Mouse (Mus musculus) 416B (cell line): Measurements from ENCODE around the gene Nrcam.

ENCODE experiments used
- DNase-seq: peaks from one replicate; pipeline ENCODE4 v3.0.0; 2011; ENCODE audit warnings: low read depth

Gene Nrcam

DNA sequence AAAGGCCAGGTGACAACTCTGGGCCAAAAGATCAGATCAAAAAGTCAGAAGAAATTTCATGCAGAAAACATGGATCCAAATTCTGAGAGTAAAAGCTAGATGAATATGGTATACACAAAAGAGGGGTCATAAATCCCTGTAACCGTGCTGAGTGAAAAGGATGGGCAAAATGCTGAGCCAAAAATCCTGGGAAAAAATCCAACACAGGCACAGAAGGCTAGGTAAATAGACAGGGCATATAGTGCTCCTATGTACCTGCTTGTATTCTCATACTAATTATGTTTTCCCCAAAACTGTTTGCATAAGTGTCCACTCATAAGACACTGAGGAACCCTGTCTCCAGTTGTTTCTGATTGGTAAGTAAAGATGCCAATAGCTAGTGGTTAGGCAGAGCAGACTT is 288.8 kb downstream of the Nrcam start:
- DNase-seq = no peak

DNA sequence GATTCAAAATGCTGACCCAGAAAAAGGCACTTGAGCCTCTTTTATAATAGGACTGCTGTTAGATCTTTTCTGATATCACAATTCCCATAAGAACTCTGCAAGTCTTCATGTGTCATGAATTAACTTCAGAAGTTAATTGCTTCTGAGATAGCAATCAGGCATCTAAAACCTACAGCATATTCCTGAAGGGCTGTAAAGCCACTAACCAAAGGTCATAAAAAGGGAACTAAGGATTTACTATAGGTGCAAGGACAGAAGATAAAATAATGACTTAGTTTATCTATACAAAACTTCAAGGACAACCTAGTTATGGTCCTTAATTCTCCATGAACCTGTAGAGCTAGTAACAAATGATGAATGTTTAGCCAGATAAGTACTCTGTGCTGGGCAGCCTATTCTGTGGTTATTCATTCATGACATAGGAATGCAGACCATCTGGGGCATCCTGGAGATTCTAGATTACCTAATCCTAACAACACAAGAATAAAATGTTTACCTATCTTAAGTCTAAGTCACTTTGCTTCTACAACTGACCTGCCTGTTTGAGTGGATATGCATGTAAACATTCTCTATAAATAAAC is 310.7 kb downstream of the Nrcam start:
- no peak for DNase-seq

DNA sequence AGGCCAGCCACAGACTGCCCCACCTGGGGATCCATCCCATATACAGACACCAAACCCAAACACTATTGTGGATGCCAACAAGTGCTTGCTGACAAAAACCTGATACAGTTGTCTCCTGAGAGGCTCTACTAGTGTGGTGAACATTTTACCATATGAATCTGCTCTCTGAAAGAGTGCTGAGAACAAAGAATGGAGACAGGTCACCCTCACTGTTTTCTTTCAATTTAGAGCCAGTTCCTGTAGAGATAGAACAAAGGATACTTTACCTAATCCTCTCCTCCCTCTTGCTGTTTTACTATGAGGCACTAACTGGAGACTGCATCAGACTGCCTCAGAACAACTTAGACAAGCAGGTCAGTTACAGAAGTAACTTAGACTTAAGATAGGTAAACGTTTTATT is 311.9 kb downstream of the Nrcam start:
- DNase-seq = no peak
